Mouse (Mus musculus) macrophage (primary cell): ENCODE measurements around the gene Adprhl2. TPM values are rescaled to one million over a fixed set of nuclear protein-coding genes. Genes with fewer than 3 reads are reported as not detected.

Experiments used
- H3K27ac ChIP-seq: fragments of 350-480 bp; formaldehyde crosslinking; 2 replicates; pipeline ENCODE4 v1.9.0; 2021
- H3K36me3 ChIP-seq: fragments of 350-480 bp; formaldehyde crosslinking; 2 replicates; pipeline ENCODE4 v1.9.0; 2021; ENCODE audit errors: inconsistent target
- H3K4me3 ChIP-seq: fragments of 350-480 bp; formaldehyde crosslinking; 2 replicates; pipeline ENCODE4 v1.9.0; 2021; ENCODE audit errors: inconsistent target
- H3K79me2 ChIP-seq: fragments of 350-480 bp; formaldehyde crosslinking; 2 replicates; pipeline ENCODE4 v1.9.0; 2021; ENCODE audit errors: inconsistent target
- WGBS: methylation state at CpG from one replicate; pipeline ENCODE4 v1.1.7; 2026; ENCODE audit warnings: inconsistent platforms; ENCODE audit not compliant: missing documents; 5-methylcytosine and 5-hydroxymethylcytosine counted together
- polyA plus RNA-seq: library from polyadenylated mRNA; stranded (reverse); fragments of 250-400 nt; gene quantifications from 3 replicates; pipeline ENCODE4 v1.2.4, GENCODE M21; 2018; ENCODE audit warnings: inconsistent platforms

Gene Adprhl2
- polyA plus RNA-seq, 1 experiment from 2014 or later = 12.8 TPM

DNA sequence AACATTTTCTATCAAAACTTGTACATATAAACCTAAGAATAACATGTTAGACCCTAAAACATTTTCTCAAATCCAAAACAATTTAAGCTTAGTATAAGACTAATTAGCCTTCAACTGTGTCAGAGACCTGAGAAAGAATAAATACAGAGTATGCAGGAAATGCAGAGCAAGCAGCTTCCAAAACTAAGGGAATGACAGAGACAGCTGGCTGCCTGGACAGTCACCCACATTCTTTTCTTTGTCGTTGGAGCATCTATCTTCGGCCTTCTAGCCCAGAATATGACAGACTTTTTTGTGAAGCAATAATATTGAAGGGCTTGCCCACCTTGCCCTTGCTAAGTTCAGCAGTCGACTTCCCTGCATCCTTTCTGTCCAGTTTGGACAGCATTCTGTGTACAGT, 52.2 kb downstream of the Adprhl2 start:
- peaks cover 67% of the 10 kb centered on the region for H3K79me2 ChIP-seq
- 88% methylated on average over 3 of the region's 3 CpGs for WGBS
- H3K36me3 ChIP-seq = peaks cover 27% of the 10 kb centered on the region
- H3K27ac ChIP-seq = no peak overlapping the region
- no peak overlapping the region for H3K4me3 ChIP-seq

Other genes with a start within 250 kb of the Adprhl2 start
- 32.0 to 47.2 TPM (median 38.4 TPM) in 3 replicates for gene Lsm10, start 225.1 kb downstream of the Adprhl2 start, polyA plus RNA-seq
- gene Stk40, start 217.7 kb downstream of the Adprhl2 start, polyA plus RNA-seq = 16.8 to 26.2 TPM (median 19.5 TPM) in 3 replicates
- gene Eva1b, start 174.0 kb downstream of the Adprhl2 start, polyA plus RNA-seq = 4.4 to 20.0 TPM (median 6.2 TPM) in 3 replicates
- 0.38 to 0.59 TPM (median 0.58 TPM) in 3 replicates for gene Sh3d21, start 158.2 kb downstream of the Adprhl2 start, polyA plus RNA-seq
- gene Thrap3, start 118.9 kb downstream of the Adprhl2 start, polyA plus RNA-seq = 109 to 345 TPM (median 123 TPM) in 3 replicates
- gene Map7d1, start 65.4 kb downstream of the Adprhl2 start, polyA plus RNA-seq = 105 to 157 TPM (median 139 TPM) in 3 replicates
- 93.4 to 103 TPM (median 95.6 TPM) in 3 replicates for gene Trappc3, start 59.4 kb downstream of the Adprhl2 start, polyA plus RNA-seq
- gene Col8a2, start 34.9 kb downstream of the Adprhl2 start, polyA plus RNA-seq = not detected in 3 replicates
- gene Tekt2, start 4.0 kb upstream of the Adprhl2 start, polyA plus RNA-seq = 0.22 to 0.36 TPM (median 0.25 TPM) in 3 replicates
- 9.3 to 11.7 TPM (median 9.4 TPM) in 3 replicates for gene Ago3, start 107.9 kb upstream of the Adprhl2 start, polyA plus RNA-seq
- gene Ago1, start 146.9 kb upstream of the Adprhl2 start, polyA plus RNA-seq = 20.9 to 22.7 TPM (median 22.2 TPM) in 3 replicates
- gene Ago4, start 211.8 kb upstream of the Adprhl2 start, polyA plus RNA-seq = 5.6 to 10.3 TPM (median 6.6 TPM) in 3 replicates
- gene Clspn, start 235.2 kb upstream of the Adprhl2 start, polyA plus RNA-seq = 1.1 to 13.8 TPM (median 13.0 TPM) in 3 replicates